Mouse (Mus musculus): ENCODE data around the gene Srcin1.
A peak's percentile ranks its signal among the peaks of the same experiment; 100 is the strongest.

Srcin1 gene

GRCm38 (mm10) chr11:97534442-97535307 lies 41.3 kb downstream of the Srcin1 start:
- DNase-seq (ENCODE audit: extremely low spot score, low spot score): peak; percentile 65

GRCm38 (mm10) chr11:97533653-97534052 lies 42.3 kb downstream of the Srcin1 start:
- DNase-seq (ENCODE audit: extremely low spot score, low spot score): no peak

- peak; percentile 48 for DNase-seq (ENCODE audit: extremely low spot score, low spot score)
These were observed 42.9 kb downstream of the Srcin1 start for GRCm38 (mm10) chr11:97532950-97533582.

DNA sequence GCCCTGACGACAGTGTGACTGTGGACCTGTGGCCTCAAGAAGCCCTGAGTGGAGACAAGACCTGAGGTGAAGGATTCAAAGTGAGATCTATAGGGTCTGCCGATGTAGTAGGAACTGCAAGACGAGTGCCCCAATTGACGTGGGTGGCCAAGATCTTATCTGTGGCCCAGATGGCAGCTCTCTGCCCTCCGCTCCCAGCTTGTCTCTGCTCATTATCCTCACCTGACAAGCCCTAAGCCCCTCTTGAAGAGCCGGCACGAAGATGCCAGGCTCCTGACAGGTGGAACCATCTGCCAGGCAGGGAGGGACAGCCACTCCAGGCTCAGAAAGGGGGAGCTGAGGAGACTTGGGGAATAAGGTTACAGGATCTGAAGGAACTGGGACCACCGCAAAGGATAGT lies 43.6 kb downstream of the Srcin1 start:
- peak; percentile 24 for DNase-seq (ENCODE audit: extremely low spot score, low spot score)

DNA sequence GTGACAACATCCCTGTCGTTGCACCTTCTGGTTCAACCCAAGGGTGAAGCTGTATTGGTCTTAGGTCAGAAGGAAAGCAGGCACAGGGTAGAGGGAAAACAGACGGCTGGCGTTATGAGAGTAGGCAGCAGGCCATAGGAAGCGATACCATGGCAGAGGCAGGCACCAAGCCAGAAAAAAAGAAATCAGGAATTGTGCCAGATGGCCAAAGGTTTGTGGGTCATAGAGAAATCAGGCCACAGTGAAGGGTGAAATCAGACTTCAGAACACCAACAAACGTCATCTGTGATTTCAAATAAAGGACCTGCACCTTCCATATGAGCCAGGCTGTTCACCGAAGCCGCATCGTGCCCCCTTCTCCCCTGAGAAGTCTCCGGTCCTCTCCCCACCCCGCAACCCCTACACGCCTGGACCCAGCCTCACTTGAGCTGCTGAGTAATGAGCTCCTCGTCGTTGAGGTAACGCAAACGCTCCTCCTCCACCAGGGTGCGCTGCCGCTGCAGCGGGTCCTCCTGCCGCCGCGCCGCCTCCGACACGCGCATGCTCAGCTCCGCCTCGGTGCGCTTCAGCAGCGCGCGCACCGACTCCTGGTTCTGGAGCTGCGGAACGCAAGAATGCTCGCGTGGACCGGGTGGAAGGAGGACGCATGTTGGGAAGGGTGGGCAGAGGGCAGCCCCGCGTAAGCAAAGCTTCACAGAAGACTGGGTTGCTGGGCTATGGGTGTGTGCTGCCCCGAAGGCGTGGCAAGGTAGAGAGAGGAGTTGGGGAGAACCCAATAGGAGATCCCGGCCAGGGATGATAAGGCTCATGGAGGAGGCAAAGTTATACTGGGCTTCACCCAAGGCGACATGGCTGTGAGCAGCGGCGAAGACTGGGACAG lies 44.4 kb downstream of the Srcin1 start:
- DNase-seq (ENCODE audit: extremely low spot score, low spot score): peak; percentile 87

- no peak for DNase-seq (ENCODE audit: extremely low spot score, low spot score)
These were observed 45.0 kb downstream of the Srcin1 start for GRCm38 (mm10) chr11:97530961-97531360.

DNA sequence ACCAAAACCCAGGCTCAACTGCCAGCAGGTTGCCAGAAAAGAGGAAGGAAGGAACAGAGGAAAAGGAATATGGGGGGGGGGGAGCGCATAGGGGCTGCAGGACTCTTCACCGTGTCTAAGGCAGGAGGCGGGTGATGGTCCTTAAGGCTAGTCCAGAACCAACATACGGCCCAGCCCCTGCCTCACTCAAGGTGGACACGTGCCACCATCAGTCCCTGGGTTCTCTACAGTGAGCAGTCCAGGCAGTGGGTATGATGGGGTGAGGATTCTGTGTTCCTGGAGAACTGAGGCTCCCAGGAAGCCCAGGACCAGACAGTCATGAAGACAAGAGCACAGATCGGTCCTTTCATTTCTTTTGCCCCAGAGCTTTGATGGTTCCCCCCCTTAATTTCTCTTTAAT lies 45.9 kb downstream of the Srcin1 start:
- DNase-seq (ENCODE audit: extremely low spot score, low spot score): no peak

- DNase-seq (ENCODE audit: extremely low spot score, low spot score): no peak
These were observed 47.6 kb downstream of the Srcin1 start for GRCm38 (mm10) chr11:97528282-97528808.

DNA sequence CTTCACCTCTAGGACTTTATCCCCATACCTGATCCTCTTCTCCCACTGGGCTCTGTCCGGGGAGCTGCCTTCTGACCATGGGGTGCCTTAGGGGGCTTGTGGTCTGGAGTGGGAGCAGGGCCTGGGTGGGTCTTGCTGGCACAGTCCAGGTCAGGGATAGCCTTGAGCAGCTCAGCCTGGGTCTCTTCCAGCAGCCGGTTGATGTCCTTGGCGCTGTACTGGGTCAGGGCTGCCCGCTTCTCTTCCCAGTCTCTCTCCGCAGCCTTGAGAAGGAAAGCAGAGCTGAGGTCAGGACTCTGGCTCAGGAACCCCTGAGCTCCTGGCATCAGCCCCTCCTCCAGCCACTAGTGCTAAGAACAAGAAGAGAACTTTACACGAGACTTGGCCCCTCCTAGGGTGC lies 50.7 kb downstream of the Srcin1 start:
- no peak for DNase-seq (ENCODE audit: extremely low spot score, low spot score)

DNA sequence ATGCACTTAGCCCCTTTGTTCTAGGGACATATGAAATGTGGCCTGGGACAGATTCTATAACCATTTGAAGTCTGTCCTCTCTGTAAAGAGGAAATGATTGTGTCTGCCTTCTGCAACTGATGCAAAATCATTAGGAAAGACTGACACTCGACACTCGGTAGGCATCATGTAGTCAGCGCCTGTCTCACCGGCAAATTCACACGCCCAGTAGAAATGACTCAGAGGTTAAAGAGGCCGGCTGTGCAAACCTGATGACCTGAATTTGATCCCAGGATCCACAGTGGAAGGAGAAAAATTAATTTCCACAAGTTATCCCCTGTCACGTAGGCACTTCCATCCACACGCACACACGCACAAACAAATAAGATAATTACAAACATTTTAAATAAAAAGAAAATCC lies 51.7 kb downstream of the Srcin1 start:
- DNase-seq (ENCODE audit: extremely low spot score, low spot score): no peak

DNA sequence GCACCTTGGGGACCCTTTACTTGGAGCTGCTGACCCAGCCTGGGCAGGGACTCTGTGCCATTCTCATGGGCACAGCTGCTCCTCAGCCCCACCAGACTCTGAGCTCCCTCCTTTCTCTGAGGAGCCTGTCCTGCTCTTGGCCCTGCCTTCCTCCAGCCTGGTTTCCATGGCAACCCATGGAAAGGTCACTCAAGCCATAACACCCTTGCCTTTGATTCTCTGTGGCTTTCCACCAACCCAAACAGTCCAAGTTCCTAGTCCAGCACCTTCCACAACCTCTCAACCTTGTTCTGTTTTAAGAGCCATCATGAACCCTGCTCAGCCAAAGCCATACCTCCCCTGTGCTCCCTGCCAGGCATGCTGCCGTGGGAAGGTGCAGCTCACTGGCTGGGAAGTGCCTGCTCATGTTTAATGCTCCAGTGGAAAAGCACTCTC lies 52.1 kb downstream of the Srcin1 start:
- peak; percentile 67 for DNase-seq (ENCODE audit: extremely low spot score, low spot score)

GRCm38 (mm10) chr11:97523107-97523506 lies 52.9 kb downstream of the Srcin1 start:
- no peak for DNase-seq (ENCODE audit: extremely low spot score, low spot score)

DNA sequence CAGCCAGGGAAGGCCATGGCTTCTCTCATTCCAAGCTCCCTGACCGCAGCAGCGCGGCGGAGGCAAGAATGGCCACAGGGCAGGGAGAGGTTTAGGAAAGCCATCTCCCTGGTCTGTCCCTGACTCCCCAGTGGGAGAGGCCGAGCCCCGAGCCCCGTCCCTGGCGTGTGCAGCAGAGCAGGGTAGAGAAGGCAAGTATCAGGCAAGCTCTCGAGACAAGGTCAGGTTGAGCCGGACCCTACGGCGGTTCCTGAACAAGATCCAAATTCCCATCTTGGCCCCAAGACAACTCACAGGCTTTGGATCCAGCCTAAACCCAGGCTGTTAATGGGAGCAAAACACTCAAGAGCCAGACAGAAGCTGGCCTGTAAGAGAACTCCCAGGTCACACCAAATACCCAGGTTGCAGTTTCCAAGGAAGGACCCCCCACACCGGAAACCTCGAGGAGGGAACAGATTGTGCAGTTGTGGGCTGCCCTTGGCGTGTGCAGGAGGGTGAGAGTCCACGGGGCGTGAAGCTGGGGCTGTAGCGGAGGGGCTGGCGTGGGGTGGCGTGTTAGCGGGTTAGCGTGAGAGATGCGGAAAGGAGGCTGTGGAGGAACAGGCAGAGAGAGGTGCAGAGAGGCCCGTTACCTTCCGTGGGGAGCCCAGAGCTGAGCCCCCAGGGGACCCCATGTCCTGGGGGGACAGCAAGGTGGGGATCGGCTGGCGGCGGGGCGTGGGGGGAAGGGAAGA lies 54.1 kb downstream of the Srcin1 start:
- DNase-seq (ENCODE audit: extremely low spot score, low spot score): no peak

DNA sequence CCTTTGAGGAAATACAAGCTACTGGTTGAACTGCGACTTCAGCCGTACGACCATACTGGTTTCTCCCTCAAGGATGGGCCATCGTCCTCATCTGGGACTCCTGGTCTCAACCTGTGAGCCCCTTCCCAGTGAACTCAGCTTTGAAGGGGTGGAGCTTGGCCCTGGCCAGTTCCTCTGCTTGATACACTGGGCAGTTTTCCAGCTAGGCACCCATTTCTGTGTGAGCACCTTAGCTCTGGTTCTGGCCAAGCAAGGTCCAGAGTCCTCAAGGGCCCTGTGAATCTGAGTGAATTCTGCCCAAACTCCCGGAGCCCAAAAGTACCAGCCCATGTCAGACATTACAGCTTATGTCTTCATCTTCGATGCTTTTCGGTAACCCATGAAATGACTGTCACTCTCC lies 55.4 kb downstream of the Srcin1 start:
- DNase-seq (ENCODE audit: extremely low spot score, low spot score): no peak

GRCm38 (mm10) chr11:97513066-97513465 lies 62.9 kb downstream of the Srcin1 start:
- no peak for DNase-seq (ENCODE audit: extremely low spot score, low spot score)

DNA sequence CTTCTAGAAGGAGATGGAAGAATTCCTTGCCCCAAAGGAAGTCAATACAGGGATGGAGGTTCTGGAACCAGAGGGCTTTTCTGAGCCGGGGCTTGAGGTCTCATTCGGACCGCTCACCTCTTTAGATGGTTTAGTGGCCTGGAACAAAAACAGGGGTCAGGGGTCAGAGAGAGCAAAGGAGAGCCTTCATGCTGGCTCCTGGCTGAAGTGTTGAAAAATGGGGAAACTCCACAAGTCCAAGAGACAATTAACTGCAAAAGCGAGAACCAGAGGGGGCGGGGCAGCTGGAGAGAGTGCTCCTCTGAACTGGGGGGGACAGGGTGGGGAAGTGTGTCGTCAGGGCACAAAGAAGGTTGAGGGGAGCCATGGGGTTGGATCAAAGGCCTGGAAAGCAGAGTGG lies 63.5 kb downstream of the Srcin1 start:
- DNase-seq (ENCODE audit: extremely low spot score, low spot score): no peak

DNA sequence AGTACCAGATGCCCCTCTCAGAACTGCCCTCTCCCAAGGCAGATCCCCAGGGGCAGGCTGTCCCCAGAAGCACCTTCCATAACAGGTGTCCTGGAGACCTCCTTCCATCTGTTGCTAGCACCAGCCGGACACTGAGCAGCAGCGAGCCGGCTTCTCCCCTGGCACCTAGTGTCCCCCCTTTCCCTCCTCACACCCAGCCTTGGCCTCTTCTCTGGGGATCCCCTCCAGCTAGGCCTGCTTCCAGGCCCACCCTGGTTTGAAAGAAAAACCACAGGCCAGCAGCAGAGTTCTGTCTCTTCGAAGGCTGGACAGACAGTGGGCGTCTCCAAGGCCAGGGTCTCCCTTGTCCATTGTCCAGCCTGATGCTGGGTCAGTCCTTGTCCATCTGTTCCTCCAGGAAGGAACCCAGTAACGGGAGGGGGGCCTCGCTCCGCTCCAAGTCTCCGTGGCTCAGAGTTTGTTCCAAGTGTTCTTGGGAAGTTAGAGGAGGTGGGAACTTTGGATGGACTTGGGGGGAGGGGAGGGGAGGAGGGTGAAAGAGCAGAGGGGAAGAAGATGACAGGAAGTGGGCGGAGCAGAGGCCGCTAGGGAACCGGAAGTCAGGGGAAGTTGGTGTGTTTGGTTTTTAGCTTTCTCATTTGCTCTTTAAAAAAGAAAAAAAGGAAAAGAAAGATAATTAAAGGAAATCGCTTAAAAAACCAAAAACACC lies 64.2 kb downstream of the Srcin1 start:
- no peak for DNase-seq (ENCODE audit: extremely low spot score, low spot score)

DNA sequence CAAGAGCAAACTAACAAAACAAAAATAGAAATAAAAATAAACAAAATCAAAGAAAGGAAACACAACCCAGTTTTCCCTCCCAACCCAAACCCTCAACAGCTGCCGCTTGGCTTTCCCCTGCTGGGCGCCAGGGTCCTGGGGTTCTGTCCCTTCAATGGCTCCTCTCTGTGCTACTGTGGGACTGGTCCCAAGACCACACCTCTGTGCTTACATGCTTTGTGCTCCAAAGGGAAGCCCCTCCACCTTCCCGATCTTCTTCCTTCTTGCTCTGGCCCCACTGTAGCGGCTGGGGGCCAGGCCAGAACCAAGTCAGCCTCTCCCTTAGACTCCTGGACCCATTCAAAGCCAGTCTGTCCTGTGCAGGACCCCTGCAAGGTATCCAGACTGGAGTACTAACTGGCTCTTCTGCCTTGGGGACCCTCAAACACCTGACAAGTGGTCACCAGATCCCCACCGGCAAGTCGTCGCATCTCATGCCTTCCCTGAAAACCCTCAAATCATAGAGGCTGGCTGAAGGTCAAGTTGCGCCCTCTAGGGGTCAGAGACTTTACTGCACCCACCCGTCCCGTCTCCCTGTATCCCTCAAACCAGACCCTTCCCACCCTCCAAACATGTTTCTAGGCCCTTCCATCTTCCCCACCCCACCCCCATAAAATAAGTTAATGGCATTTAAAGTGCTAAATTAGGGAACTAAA lies 64.9 kb downstream of the Srcin1 start:
- DNase-seq (ENCODE audit: extremely low spot score, low spot score): peak; percentile 80

- no peak for DNase-seq (ENCODE audit: extremely low spot score, low spot score)
These were observed 66.1 kb downstream of the Srcin1 start for GRCm38 (mm10) chr11:97509715-97510485.
